ENCODE assay signal across 8 mouse cellular contexts in the genomic region with DNA sequence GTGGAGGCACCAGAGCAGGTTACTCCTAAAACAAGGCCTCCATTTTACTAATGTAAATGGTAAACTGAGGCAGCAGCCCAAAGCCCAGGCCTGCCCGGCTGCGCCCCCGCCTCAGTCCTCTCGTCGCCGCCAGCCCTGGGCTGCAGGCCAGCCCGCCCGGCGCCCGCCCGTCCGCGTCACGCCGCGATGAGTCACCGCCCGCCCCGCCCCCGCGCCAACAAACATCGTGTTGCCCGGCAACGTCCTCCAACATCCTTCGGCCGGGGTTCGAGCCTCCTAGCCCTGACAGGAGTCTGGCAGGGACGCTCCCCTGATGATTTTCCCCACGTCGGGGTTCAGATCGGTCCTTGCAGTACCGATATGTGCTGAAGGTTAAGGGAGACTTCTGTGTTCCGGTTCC. TPM values are rescaled to one million over a fixed set of nuclear protein-coding genes. Genes with fewer than 3 reads are reported as not detected.
DNase-seq lines count a peak whose midpoint lies in the region; ATAC-seq lines count a peak whose summit lies in the region.

No protein-coding gene starts in this region.

- H3K4me2 ChIP-seq in heart, embryonic 15.5 days = peak overlapping the region; percentile 60

- peak; percentile 86 for ATAC-seq in erythroid progenitor cell, adult 5-6 weeks (replicated peaks; ENCODE audit: low FRiP score, poor library complexity, severe bottlenecking)
- ATAC-seq in heart, embryonic 15.5 days (replicated peaks; ENCODE audit: insufficient number of reproducible peaks, insufficient read depth, low FRiP score, low read depth) = peak; percentile 74

- H3K27ac ChIP-seq in heart, embryonic 15.5 days = peak overlapping the region; percentile 88

- WGBS in heart, embryonic 15.5 days = 3% methylated on average over 33 of the region's 33 CpGs

- H3K4me1 ChIP-seq in heart, embryonic 15.5 days (replicated peaks) = peaks cover 21% of the 10 kb centered on the region

- DNase-seq in CD4-positive, CD25-positive, alpha-beta regulatory T cell, adult 2 months (ENCODE audit: low read depth, low spot score) = peak; percentile 92
- DNase-seq in adrenal gland, adult (ENCODE audit: inconsistent age in 2 of 2, low spot score in 1 of 2) = peak; percentile 88 to 96
- peak; percentile 84 to 87 for DNase-seq in kidney, postnatal 25 days
- peak; percentile 85 for DNase-seq in lung, postnatal 25 days (ENCODE audit: low spot score)
- peak; percentile 83 for DNase-seq in ovary, postnatal 36 days (ENCODE audit: low spot score)
- peak; percentile 71 for DNase-seq in urinary bladder, postnatal 10 days (ENCODE audit: low spot score)

- no peaks in the 10 kb centered on the region for H3K27me3 ChIP-seq in heart, embryonic 15.5 days

- H3K9me3 ChIP-seq in heart, embryonic 15.5 days (replicated peaks) = no peaks in the 10 kb centered on the region

- peak overlapping the region; percentile 48 for H3K9ac ChIP-seq in heart, embryonic 15.5 days

- H3K36me3 ChIP-seq in heart, embryonic 15.5 days = no peaks in the 10 kb centered on the region

- H3K4me3 ChIP-seq in heart, embryonic 15.5 days = peak overlapping the region; percentile 37

RNA-seq across cellular contexts. Expression of gene Nanos3, which starts 7.5 kb away (rescaled TPM):
- not detected in 2 replicates for total RNA-seq in erythroid progenitor cell, adult 5-6 weeks (2015; ENCODE audit: low replicate concordance)
- total RNA-seq in erythroid progenitor cell, adult 5-6 weeks (2017; ENCODE audit: low replicate concordance) = not detected in 2 replicates
- 1.4 and 1.6 TPM in 2 replicates for polyA plus RNA-seq in heart, embryonic 15.5 days (2015; fragmentation: Nextera tagmentation; extraction: Ambion mirVana)

RNA-seq across cellular contexts. Expression of gene Zswim4, which starts 44.3 kb away (rescaled TPM):
- 1.7 and 2.2 TPM in 2 replicates for total RNA-seq in erythroid progenitor cell, adult 5-6 weeks (2015; ENCODE audit: low replicate concordance)
- total RNA-seq in erythroid progenitor cell, adult 5-6 weeks (2017; ENCODE audit: low replicate concordance) = 1.9 and 2.6 TPM in 2 replicates
- 7.6 and 9.7 TPM in 2 replicates for polyA plus RNA-seq in heart, embryonic 15.5 days (2015; fragmentation: Nextera tagmentation; extraction: Ambion mirVana)

RNA-seq across cellular contexts. Expression of gene 4930432K21Rik, which starts 44.7 kb away (rescaled TPM):
- total RNA-seq in erythroid progenitor cell, adult 5-6 weeks (2015; ENCODE audit: low replicate concordance) = not detected in 2 replicates
- total RNA-seq in erythroid progenitor cell, adult 5-6 weeks (2017; ENCODE audit: low replicate concordance) = 0.51 TPM in 1 of 2 replicates, not detected in the other
- polyA plus RNA-seq in heart, embryonic 15.5 days (2015; fragmentation: Nextera tagmentation; extraction: Ambion mirVana) = 0.60 and 0.77 TPM in 2 replicates

RNA-seq across cellular contexts. Expression of gene Cc2d1a, which starts 44.8 kb away (rescaled TPM):
- total RNA-seq in erythroid progenitor cell, adult 5-6 weeks (2015; ENCODE audit: low replicate concordance) = 2.1 and 4.3 TPM in 2 replicates
- total RNA-seq in erythroid progenitor cell, adult 5-6 weeks (2017; ENCODE audit: low replicate concordance) = 1.3 and 17.9 TPM in 2 replicates
- polyA plus RNA-seq in heart, embryonic 15.5 days (2015; fragmentation: Nextera tagmentation; extraction: Ambion mirVana) = 11.9 and 18.7 TPM in 2 replicates

RNA-seq across cellular contexts. Expression of gene D8Ertd738e, which starts 57.0 kb away (rescaled TPM):
- 57.3 and 58.3 TPM in 2 replicates for total RNA-seq in erythroid progenitor cell, adult 5-6 weeks (2015; ENCODE audit: low replicate concordance)
- 39.9 and 46.1 TPM in 2 replicates for total RNA-seq in erythroid progenitor cell, adult 5-6 weeks (2017; ENCODE audit: low replicate concordance)
- polyA plus RNA-seq in heart, embryonic 15.5 days (2015; fragmentation: Nextera tagmentation; extraction: Ambion mirVana) = 290 and 291 TPM in 2 replicates

Comparison
In these comparisons a context has a peak if more than half of its experiments do, and no peak if none do; other contexts are left out.
1. Peak in every context shown above with its lines: DNase-seq, ATAC-seq, H3K4me3 ChIP-seq and H3K27ac ChIP-seq.